Mouse (Mus musculus) spleen, adult 2 months (tissue): ENCODE results near the gene Cherp.

Source experiments
- CTCF ChIP-seq: fragments of 200-500 bp; IDR thresholded peaks from 2 replicates; pipeline ENCODE4 v1.5.1; 2011; ENCODE audit warnings: mild to moderate bottlenecking, inconsistent platforms; ENCODE audit not compliant: insufficient read depth, insufficient read length, insufficient replicate concordance; ENCODE audit errors: extremely low read depth
- POLR2A ChIP-seq: fragments of 200-500 bp; IDR thresholded peaks from 2 replicates; pipeline ENCODE4 v1.6.1; 2011; ENCODE audit warnings: low read depth, low read length, inconsistent platforms

DNA sequence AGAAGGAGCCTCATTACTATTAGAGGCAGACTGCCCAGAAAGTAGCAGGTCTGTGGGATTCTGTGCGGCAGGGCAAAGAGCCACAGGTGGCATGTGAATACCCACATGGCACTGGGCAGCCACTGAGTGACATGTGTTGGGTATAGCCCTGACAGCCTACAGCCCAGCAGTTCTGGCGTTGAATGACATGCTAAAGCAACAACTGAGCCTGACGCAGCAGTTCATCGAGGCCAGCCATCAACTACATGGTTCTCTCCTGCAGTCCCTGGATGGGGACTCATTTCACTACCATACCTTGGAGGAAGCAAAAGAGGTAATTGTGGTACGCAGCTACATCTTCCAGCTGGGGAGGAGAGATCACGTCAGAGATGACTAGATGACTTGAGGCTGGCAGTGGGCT, 16.6 kb downstream of the Cherp start:
- no peak for TF ChIP-seq CTCF
- TF ChIP-seq POLR2A: no peak
